Mouse (Mus musculus): ENCODE data around the gene Palld. TPM values are rescaled to one million over a fixed set of nuclear protein-coding genes. Genes with fewer than 3 reads are reported as not detected.
A peak's percentile ranks its signal among the peaks of the same experiment; 100 is the strongest.

Gene Palld
- total RNA-seq, 2 experiments from 2014 or later = 66.8 to 71.5 TPM

GRCm38 (mm10) chr8:61848581-61849162 lies 53.8 kb downstream of the Palld start:
- intact Hi-C loops (cut with DNase I) = no loop called here
- TF ChIP-seq CTCF (IDR thresholded peaks at IDR 0.05) = no peak
- Histone ChIP-seq H3K27ac (peak overlapping the region; percentile 70), H3K4me3 (peak overlapping the region; percentile 30)
- DNase-seq = peak; percentile 43

- no peak for TF ChIP-seq CTCF (IDR thresholded peaks at IDR 0.05)
- Histone ChIP-seq H3K27ac (no peak overlapping the region), H3K4me3 (no peak overlapping the region)
- intact Hi-C loops (cut with DNase I) = no loop called here
- DNase-seq = no peak
Measured at GRCm38 (mm10) chr8:61847494-61847893, 55.0 kb downstream of the Palld start.

- no peak for TF ChIP-seq CTCF (IDR thresholded peaks at IDR 0.05)
- no peak for DNase-seq
- peak overlapping the region; percentile 81; the same call in 1 of the 2 replicates for H3K27ac ChIP-seq
- intact Hi-C loops (cut with DNase I) = no loop called here
- H3K4me3 ChIP-seq = no peak overlapping the region
Measured at GRCm38 (mm10) chr8:61844992-61845391, 57.5 kb downstream of the Palld start.

- no peak for TF ChIP-seq CTCF (IDR thresholded peaks at IDR 0.05)
- DNase-seq = no peak
- Histone ChIP-seq H3K27ac (peak overlapping the region; percentile 81), H3K4me3 (no peak overlapping the region)
- intact Hi-C loops (cut with DNase I) = no loop called here
Measured at GRCm38 (mm10) chr8:61844575-61844974, 57.9 kb downstream of the Palld start.

GRCm38 (mm10) chr8:61843776-61844175 lies 58.7 kb downstream of the Palld start:
- TF ChIP-seq CTCF (IDR thresholded peaks at IDR 0.05) = no peak
- peak; percentile 56 for DNase-seq
- H3K27ac ChIP-seq = peak overlapping the region; percentile 81

GRCm38 (mm10) chr8:61833211-61833610 lies 69.3 kb downstream of the Palld start:
- Histone ChIP-seq H3K4me3 (no peak overlapping the region), H3K27ac (peak overlapping the region; percentile 86)
- TF ChIP-seq CTCF (IDR thresholded peaks at IDR 0.05) = no peak
- DNase-seq = peak; percentile 26
- intact Hi-C loops (cut with DNase I) = no loop called here

More at GRCm38 (mm10) chr8:61843776-61844175, 58.7 kb downstream of the Palld start:
- intact Hi-C loops (cut with DNase I) = no loop called here
- no peak overlapping the region for H3K4me3 ChIP-seq

GRCm38 (mm10) chr8:61831944-61832343 lies 70.5 kb downstream of the Palld start:
- H3K27ac ChIP-seq = peak overlapping the region; percentile 86
- TF ChIP-seq CTCF (IDR thresholded peaks at IDR 0.05) = no peak
- no peak for DNase-seq
- no peak overlapping the region for H3K4me3 ChIP-seq
- intact Hi-C loops (cut with DNase I) = no loop called here

- H3K4me3 ChIP-seq = peak overlapping the region; percentile 52
- intact Hi-C loops (cut with DNase I) = no loop called here
- peak overlapping the region; percentile 86 for H3K27ac ChIP-seq
- peak; percentile 53 for DNase-seq
- no peak for TF ChIP-seq CTCF (IDR thresholded peaks at IDR 0.05)
Measured at GRCm38 (mm10) chr8:61830821-61831220, 71.7 kb downstream of the Palld start.

GRCm38 (mm10) chr8:61824563-61824962 lies 77.9 kb downstream of the Palld start:
- H3K4me3 ChIP-seq = peak overlapping the region; percentile 44
- no peak for TF ChIP-seq CTCF (IDR thresholded peaks at IDR 0.05)
- peak overlapping the region; percentile 65 for H3K27ac ChIP-seq
- intact Hi-C loops (cut with DNase I) = no loop called here
- no peak for DNase-seq

GRCm38 (mm10) chr8:61823157-61823556 lies 79.3 kb downstream of the Palld start:
- H3K4me3 ChIP-seq = peak overlapping the region; percentile 44; the same call in 1 of the 2 replicates
- DNase-seq = no peak
- intact Hi-C loops (cut with DNase I) = no loop called here
- H3K27ac ChIP-seq = peak overlapping the region; percentile 65
- TF ChIP-seq CTCF (IDR thresholded peaks at IDR 0.05) = no peak

- no peak for TF ChIP-seq CTCF (IDR thresholded peaks at IDR 0.05)
- DNase-seq = peak; percentile 34
- intact Hi-C loops (cut with DNase I) = no loop called here
- no peak overlapping the region for H3K27ac ChIP-seq
- H3K4me3 ChIP-seq = no peak overlapping the region
Measured at GRCm38 (mm10) chr8:61803764-61804163, 98.7 kb downstream of the Palld start.

GRCm38 (mm10) chr8:61802840-61803239 lies 99.7 kb downstream of the Palld start:
- TF ChIP-seq CTCF (IDR thresholded peaks at IDR 0.05) = no peak
- Histone ChIP-seq H3K4me3 (no peak overlapping the region), H3K27ac (no peak overlapping the region)
- intact Hi-C loops (cut with DNase I) = no loop called here
- DNase-seq = no peak

- DNase-seq = no peak
- no peak for TF ChIP-seq CTCF (IDR thresholded peaks at IDR 0.05)
- intact Hi-C loops (cut with DNase I) = no loop called here
- H3K27ac ChIP-seq = peak overlapping the region; percentile 40; the same call in 1 of the 2 replicates
- no peak overlapping the region for H3K4me3 ChIP-seq
Measured at GRCm38 (mm10) chr8:61797391-61797947, 105.0 kb downstream of the Palld start.

Measured in gastrocnemius, adult 2 months (tissue).